Mouse (Mus musculus) C3H10T1/2 (cell line): Measurements from ENCODE around the gene Ncaph2. TPM values are rescaled to one million over a fixed set of nuclear protein-coding genes. Genes with fewer than 3 reads are reported as not detected.

Source experiments
- polyA plus RNA-seq, 2 experiments: library from polyadenylated mRNA; unstranded; fragments of >200 nt; fragmentation: generic; extraction: Trizol; gene quantifications; one replicate each; pipeline ENCODE4 v1.2.1; 2012; ENCODE audit warnings: missing spikeins in 2 of 2

Ncaph2 gene
- polyA plus RNA-seq = 100 to 1,000 TPM; 197 to 330 TPM

DNA sequence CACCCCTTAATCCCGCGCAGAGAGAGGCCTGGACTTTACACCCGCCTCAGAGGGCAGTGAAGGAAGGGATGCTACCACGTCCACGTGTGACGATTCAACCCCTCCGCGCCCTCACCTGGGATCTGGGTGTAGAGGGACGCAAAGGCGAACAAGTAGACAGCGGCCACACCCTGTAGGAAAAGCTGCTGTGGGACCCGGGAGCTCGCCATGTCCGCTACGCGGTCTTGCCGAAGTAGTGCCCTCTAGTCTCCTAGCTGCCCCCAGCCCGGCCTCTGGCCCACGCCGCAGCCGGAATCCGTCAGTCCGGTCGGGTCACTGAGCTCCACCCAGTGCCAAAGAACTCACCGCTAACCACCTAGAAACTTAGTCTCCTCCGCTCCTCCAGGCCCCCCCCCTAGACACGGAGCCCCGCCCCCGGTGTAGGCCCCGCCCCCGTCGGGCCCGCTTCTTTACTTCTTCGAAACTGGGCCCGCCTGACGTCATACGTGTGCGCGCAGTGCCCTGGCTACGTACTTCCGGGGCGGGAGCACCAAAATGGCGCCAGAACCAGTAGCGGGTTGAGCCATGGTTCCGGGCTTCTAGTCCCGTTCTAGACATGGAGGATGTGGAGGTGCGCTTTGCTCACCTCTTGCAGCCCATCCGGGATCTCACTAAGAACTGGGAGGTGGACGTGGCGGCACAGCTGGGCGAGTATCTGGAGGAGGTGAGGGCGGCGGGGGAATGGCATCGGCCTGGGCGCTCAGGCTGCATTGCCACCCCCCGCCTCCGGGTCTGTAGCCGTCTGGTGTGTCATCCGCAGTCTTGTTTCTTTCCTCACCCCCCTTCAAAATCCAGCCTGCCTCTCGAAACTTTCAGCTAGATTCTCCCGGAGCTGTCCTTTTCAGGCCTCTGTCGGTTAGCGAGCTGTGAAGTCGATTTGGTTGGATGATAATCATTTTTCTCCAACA, at the start of gene Ncaph2, which contains the start of gene Lmf2:
TSS of gene Ncaph2 (plus strand) at position 479 of the 947 bp plus-strand sequence.
TSS of gene Lmf2 (minus strand) at position 419 of the 947 bp plus-strand sequence.

DNA sequence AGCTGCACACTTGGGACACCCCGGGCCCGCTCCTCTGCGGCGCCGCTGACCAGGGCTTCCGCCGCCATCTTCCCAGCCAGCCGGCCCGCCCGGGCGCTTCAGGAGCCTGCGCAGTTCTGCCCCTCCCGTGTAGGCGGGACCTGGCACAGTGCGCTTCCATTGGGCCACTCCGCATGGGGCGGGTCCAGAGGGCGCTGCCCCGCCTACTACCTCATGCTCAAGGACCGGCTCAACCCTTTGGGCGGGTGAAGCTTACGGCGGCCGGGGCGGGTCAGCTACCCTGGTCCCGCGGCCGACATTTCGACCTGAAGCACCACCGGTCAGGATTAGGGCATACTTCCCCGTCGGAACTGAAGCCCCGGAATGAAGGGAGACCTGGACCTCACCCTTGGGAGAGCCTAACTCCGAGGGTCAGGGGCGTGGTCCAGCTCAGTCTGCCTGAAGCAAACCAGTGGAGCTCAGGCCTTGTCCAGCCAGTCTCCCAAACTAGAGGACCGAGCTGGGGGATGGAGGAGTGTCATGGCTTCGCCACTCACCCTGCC, 40.3 kb upstream of the Ncaph2 start, which contains the start of gene Sbf1:
TSS of gene Sbf1 (minus strand) at position 122 of the 542 bp plus-strand sequence.

DNA sequence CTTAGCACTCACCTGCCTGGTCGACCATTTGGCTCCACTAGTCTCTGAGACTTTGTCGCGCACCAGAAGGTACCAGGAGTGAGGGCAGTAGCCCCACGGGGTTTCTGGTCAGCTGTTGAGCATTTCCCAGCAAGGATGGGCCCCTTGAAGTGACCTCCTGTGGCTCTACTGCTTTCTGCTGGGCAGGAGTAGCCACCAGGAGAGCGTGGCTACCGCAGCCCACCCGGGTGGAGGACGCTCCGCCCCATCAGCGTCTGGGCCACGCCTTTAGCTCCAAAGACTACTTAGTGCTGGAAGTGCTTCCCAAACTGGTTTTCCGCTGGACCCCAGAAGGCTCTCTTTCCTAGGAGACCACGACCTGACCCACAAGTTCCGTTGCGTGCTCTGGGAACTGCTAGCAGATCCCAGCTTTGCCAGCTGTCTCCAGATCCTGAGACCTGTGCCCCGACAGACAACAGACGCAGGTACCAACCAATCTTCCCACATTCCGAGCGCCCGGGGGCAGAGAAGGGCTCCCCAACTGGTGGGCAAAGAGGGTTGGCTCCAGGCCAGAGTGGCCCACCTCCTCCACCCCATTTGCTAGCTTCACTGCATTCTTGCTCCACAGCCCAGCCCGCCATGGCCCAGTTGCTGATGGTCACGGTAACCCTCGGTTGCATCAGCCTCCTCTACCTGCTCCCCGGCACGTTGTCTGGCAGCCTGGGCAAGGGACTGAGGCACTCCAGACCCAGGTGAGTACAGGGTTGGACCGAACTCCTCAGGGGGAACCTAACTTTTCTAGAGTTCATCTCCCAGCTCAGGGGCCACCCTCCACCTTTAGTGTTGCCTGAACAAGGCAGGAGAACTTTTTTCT, 32.6 kb upstream of the Ncaph2 start, which contains the start of gene Adm2:
TSS of gene Adm2 (plus strand) at position 51 of the 853 bp plus-strand sequence.

DNA sequence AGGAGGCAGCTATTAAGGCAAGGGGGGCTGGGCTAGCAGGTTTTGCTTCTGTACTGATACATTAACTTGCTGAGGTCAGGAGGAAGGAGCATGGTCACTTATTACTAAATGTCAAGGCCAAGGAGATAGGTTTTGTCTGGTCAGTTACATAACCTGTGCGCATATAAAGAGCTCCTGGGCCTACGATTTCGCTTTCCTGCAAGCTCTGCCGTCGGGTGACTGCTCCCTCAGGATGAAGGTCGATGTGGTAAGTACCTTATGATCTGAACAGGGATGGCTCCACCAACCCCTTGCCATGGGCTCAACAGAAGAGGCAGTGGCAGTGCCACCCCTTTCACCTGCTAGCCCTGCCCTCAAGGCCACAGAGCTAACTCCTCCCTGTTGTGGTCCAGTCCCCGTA, 21.2 kb upstream of the Ncaph2 start, which contains the start of gene Miox:
TSS of gene Miox (plus strand) at position 128 of the 400 bp plus-strand sequence.

DNA sequence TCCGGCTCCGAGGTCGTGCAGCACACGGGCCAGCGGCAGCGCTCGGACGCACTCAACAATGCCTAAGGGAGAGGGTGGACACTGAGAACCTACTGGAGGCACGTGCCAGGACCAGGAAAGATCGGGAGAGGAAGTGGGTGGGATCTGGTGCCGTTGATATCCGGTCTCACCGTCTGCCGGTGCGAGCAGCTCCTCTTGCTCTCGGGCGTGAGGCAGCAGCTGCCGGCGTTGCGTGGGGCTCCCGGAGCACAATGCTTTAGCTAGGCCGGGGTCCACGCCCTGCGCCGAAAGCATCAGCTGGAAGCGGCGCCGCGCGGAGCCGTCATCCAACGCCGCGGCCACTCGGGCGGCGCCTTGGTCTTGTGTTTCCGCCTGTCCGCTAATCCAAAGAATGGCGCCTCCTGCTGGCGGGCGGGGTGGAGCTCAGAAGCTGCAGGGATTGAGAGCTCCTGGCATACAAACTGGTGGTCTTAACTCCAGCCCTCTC, 18.3 kb downstream of the Ncaph2 start, which contains the start of gene Sco2:
TSS of gene Sco2 (minus strand) at position 85 of the 487 bp plus-strand sequence.

DNA sequence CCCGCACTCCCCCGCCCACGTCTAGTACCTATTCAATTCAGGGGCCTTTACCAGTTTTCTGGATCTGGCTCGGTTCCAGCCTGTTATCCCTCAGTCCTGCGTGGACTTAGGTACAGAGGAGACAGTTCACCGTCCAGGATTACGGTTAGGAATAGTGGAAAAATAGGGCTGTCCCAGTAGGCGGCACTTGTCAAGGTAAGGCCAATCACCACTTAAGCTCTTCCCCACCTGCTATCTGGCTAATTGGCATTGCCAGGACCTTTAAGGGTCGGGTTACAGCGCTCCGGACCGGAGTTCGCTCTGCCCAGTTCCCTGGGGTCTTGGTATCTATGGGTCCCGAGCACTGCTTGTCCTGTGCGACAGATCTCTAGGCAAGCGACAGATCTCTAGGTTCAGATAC, 21.4 kb downstream of the Ncaph2 start, which contains the start of gene Tymp:
TSS of gene Tymp (minus strand) at position 83 of the 400 bp plus-strand sequence.

DNA sequence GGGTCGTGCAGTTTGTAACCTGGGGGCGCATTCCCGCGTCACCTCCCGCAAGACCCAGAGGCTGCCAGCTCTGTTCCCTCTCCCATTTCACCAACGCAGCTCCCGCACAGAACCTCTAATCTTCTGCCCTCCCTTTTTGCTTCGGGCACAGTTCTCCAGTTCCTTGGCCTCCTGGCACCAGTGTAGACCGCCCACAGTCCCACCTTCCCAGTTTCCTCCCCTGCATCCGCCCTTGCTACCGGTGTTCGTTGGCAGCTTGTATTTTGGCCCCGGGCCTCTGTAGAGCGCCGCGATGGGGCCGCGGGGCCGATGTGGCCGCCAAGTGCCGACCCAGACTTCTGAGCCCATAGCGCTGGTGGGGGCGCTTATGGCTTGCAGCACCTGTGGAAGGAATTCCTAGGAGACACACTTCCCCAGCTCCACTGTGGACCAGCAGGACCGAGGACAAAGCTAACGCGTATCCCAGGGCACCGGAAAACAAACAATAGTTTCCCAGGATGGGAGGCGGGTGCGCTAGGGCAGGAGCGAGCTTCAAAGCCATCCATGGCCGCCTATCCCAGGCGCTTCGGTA, 23.4 kb downstream of the Ncaph2 start, which contains the start of gene Odf3b:
TSS of gene Odf3b (minus strand) at position 452 of the 571 bp plus-strand sequence.

DNA sequence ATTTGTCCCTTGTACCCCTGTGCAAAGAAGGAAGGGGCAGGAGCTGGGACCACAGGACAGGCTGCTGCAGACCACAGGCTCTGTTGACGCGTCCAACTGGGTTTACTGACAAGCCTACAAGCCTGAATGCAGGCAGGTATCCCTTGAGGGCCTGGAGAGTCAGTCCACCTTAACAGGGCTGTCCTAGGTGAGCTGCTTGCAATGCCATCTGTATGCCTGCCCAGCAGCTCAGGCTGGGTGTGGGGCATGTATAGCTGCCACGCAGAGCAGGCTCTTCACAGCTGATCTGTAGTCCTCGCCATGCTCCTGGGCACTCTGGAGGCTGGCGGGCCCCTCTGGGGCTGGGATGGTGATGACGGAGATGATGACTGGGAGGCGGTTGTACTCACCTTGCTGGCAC, 29.1 kb downstream of the Ncaph2 start, which contains the start of gene Klhdc7b:
TSS of gene Klhdc7b (plus strand) at position 301 of the 400 bp plus-strand sequence.

DNA sequence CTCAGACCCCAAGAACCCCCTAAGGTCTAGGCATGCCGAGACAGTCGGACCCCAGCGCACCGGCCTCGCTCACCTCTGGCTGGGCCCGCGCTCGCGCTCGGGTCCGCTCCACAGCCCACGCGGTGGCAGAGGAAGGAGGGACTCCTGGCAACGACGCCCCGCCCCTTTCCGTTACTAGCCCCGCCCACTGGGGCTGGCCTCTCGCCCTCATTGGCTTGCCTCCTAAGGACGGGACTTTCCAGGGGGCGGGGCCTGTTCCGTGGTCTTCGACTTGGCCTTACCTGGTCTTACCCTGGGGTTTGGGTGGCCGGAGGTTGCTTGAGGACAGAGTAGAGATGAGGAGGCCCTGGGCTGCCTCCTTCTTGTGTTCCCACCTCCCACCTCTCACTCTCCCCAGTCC, 54.6 kb downstream of the Ncaph2 start, which contains the start of gene Syce3:
TSS of gene Syce3 (minus strand) at position 386 of the 400 bp plus-strand sequence.

Other genes starting within 250 kb of the Ncaph2 start
- 10 to 100 TPM; 12.0 to 17.7 TPM for gene Tubgcp6, start 232.6 kb upstream of the Ncaph2 start, polyA plus RNA-seq
- 10 to 100 TPM; 14.5 to 24.3 TPM for gene Hdac10, start 227.0 kb upstream of the Ncaph2 start, polyA plus RNA-seq
- gene Mapk12, start 215.0 kb upstream of the Ncaph2 start, polyA plus RNA-seq = 10 to 100 TPM; 29.5 to 43.6 TPM
- gene Mapk11, start 206.1 kb upstream of the Ncaph2 start, polyA plus RNA-seq = 10 to 100 TPM; 12.4 to 13.6 TPM
- 100 to 1,000 TPM; 252 to 448 TPM for gene Plxnb2, start 174.9 kb upstream of the Ncaph2 start, polyA plus RNA-seq
- gene Dennd6b, start 159.2 kb upstream of the Ncaph2 start, polyA plus RNA-seq = 1 to 10 TPM; 1.6 to 6.5 TPM
- 10 to 100 TPM in 1 of 2 experiments, 1 to 10 TPM in 1; 7.8 to 52.7 TPM for gene Ppp6r2, start 144.2 kb upstream of the Ncaph2 start, polyA plus RNA-seq
- 100 to 1,000 TPM; 132 to 134 TPM for gene Sbf1, start 40.4 kb upstream of the Ncaph2 start, polyA plus RNA-seq
- gene Adm2, start 33.0 kb upstream of the Ncaph2 start, polyA plus RNA-seq = under 1 TPM; 0.02 to 0.04 TPM
- not detected for gene Miox, start 21.3 kb upstream of the Ncaph2 start, polyA plus RNA-seq
- gene Lmf2, start 60 bp upstream of the Ncaph2 start, polyA plus RNA-seq = 100 to 1,000 TPM in 1 of 2 experiments, 10 to 100 TPM in 1; 80.9 to 141 TPM
- 10 to 100 TPM; 19.3 to 37.8 TPM for gene Sco2, start 18.1 kb downstream of the Ncaph2 start, polyA plus RNA-seq
- gene Tymp, start 21.3 kb downstream of the Ncaph2 start, polyA plus RNA-seq = 1 to 10 TPM; 3.0 to 3.1 TPM
- under 1 TPM in 1 of 2 experiments, not detected in 1; 0.17 TPM for gene Odf3b, start 23.6 kb downstream of the Ncaph2 start, polyA plus RNA-seq
- gene Klhdc7b, start 29.2 kb downstream of the Ncaph2 start, polyA plus RNA-seq = not detected
- gene Syce3, start 54.8 kb downstream of the Ncaph2 start, polyA plus RNA-seq = not detected
- 1 to 10 TPM in 1 of 2 experiments, under 1 TPM in 1; 0.13 to 1.8 TPM for gene Cpt1b, start 70.1 kb downstream of the Ncaph2 start, polyA plus RNA-seq
- gene C730034F03Rik, start 73.9 kb downstream of the Ncaph2 start, polyA plus RNA-seq = 1 to 10 TPM in 1 of 2 experiments, under 1 TPM in 1; 0.19 to 1.8 TPM
- gene Gm44502, start 74.0 kb downstream of the Ncaph2 start, polyA plus RNA-seq = under 1 TPM in 1 of 2 experiments, not detected in 1; 0.20 TPM
- 10 to 100 TPM; 28.5 to 71.8 TPM for gene Chkb, start 74.2 kb downstream of the Ncaph2 start, polyA plus RNA-seq
- gene Mapk8ip2, start 98.2 kb downstream of the Ncaph2 start, polyA plus RNA-seq = under 1 TPM in 1 of 2 experiments, not detected in 1; 0.06 TPM
- 10 to 100 TPM; 15.9 to 95.8 TPM for gene Arsa, start 121.7 kb downstream of the Ncaph2 start, polyA plus RNA-seq
- under 1 TPM in 1 of 2 experiments, not detected in 1; 0.07 TPM for gene Shank3, start 143.9 kb downstream of the Ncaph2 start, polyA plus RNA-seq
- gene Acr, start 212.6 kb downstream of the Ncaph2 start, polyA plus RNA-seq = not detected
- 10 to 100 TPM; 10.2 to 34.3 TPM for gene Rabl2, start 236.2 kb downstream of the Ncaph2 start, polyA plus RNA-seq